Mouse (Mus musculus) bone marrow, adult 2 months (tissue): Measurements from ENCODE around the gene Carns1.

Experiments
- CTCF ChIP-seq: fragments of 200-500 bp; IDR thresholded peaks from 2 replicates; pipeline ENCODE4 v1.5.1; 2011; ENCODE audit warnings: low read length, control low read depth; ENCODE audit not compliant: control insufficient read depth, insufficient read depth
- POLR2A ChIP-seq: fragments of 200-500 bp; IDR thresholded peaks from 2 replicates; pipeline ENCODE4 v1.6.1; 2011; ENCODE audit warnings: low read depth, mild to moderate bottlenecking, control low read depth, low read length, borderline replicate concordance; ENCODE audit not compliant: control insufficient read depth

DNA sequence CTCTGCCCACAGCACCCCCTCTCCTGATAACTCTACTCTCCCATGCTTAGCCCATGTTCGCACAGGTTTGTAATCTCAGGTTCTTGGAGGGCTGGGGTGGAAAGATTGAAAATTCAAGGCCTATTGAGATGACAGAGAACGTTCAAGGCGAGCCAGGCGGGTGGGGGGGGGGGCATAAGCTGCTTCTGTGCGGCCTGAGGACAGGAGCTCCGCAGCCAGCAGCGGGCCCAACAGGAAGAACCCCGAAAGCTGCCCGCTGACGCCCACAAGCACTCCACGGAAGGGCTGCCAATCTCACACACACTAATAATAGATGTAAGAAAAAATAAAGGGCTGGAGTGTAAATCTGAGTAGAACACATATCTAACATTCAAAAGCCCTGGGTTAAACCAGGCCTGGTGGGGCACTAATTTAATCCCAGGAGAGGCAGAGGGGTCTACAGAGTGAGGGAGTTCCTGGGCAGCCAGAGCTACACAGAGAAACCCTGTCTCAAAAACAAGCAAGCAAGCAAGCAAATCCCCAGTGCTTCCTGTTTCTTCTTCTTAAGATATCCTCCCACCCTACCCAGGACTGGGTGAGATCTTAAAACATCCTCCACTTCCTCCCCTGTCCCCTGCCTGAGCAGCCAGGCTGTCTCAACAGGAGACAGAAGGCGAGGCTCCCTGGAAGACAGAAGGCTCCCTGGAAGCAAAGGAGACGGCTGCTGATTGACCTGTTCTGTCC is 28.5 kb upstream of the Carns1 start:
- TF ChIP-seq CTCF (no peak), POLR2A (no peak)
